Mouse (Mus musculus) yolk sac, embryonic 10.5 days (tissue): ENCODE measurements around the gene Gas2.

Source experiments
- DNase-seq: peaks from one replicate; pipeline ENCODE4 v3.0.0-alpha.2; 2017; ENCODE audit warnings: low spot score

Gas2 gene

DNA sequence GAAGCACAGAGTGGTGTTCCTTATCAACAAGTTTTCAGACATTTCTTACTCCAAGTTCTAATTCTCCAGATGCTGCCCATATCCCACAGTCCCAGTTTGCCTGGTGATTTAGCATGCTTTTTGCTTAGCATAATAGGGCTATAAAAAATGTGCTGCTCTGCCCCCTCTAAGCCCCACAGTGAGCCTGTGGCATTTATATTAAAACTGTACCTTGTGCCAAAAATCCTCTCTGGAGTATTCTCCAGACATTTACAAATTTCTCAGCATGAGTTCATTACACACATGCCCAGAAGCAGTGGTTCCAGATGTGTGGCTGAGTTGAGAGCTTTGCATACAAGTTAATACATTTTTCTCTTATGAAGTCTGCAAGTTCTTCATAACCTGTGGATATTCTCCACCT lies 107.6 kb downstream of the Gas2 start:
- no peak for DNase-seq

DNA sequence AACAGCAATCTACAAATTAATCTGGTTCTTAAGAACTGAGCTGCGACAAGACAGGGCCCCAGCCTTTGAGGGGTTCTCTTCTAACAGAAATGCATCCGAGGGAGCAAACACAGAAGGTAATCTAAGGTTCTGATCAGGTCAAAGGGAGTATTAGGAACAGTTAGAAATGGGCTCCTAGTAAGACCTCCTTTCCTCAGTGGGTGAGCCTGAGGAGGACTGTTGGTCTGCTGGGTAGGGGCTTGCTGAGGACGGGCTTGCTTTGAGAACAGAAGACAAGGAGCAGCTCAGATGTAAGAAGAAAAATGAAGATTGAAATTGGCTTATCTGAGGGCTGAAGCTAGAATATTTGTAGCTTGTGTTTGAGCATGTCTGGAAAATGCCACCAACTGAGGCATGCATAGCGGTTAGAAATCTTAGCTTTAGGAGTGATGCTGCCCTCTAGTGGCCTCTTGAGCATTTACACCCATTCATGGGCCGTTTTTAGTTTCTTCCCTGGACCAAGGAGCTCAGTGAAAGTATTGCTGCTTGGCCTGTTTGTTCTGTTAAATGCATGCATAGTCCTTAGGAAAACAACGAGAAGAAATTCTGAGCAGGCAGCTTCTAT lies 110.5 kb downstream of the Gas2 start:
- no peak for DNase-seq

DNA sequence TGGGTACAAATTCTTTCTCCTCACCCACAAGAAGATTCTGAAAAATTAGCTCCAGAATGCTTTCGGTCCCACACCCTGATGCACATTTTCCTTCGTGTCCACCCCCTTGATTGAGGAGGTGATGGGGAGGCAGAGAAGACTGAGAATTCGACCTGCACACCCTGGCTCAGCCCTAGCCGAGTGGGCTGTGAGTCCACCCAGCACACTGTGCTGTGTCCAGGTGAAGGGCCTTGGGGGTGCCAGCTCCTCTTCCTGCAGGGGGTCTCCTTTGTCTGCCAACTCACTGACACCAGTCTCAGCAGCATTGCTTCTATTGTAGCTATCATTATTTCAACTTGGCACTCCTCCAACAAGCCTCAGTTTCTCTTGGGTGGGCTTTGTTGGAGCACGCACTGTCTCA lies 111.3 kb downstream of the Gas2 start:
- DNase-seq: no peak

DNA sequence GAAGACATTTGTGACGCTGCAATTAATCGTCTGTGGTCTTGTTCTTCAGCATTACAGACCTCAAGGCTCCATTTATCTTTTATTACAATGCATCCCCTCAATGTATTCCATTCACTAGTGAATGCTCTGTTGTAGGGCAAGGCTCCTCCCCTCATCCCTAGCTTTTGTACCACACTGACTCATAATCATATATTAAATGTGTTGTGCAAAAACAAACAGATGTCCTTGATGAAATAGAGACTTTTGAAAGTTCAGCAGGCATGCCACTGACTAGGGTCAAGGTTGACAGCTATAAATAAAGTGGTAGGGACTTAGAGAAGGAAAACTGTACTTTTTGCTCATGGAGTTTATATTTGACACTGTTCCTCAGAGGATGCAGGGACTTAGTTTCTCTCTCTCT lies 111.7 kb downstream of the Gas2 start:
- DNase-seq: no peak

DNA sequence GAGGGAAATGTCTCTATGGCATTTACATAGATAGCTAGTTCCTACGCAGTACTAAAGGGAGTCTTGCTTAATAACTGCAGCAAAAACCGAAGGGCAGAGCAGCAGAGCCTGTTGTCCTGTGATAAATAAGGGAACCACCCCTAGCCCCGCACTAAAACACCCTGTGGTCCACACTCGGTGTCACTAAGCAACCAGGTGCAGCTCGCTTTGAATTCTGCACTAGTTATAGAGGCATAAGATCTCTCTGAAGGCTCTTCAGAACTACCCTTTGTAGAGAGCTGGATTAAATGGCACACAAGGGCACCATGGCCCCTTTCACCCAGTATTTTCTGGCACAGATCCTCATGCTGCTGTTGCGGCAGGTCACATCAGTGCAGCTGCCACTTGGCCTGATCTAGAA lies 113.4 kb downstream of the Gas2 start:
- no peak for DNase-seq

DNA sequence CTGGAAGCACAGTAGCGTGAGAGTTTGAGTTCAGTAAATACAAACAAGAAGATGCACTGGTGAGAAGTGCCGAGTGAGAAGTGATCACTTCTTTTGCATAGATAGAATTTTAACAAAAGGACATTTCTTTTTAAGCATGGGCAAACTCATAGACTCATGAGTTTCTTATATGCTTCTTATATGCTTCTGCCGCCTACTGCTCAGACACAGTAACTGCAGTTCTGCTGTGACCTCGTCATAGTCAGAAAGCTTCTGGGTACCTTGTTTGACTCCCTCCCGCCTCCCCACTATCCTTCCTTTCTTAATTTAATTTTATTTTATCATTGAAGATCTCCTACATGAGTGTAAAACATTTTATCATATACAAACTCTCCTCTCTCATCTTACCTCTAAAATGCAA lies 117.5 kb downstream of the Gas2 start:
- DNase-seq: no peak

DNA sequence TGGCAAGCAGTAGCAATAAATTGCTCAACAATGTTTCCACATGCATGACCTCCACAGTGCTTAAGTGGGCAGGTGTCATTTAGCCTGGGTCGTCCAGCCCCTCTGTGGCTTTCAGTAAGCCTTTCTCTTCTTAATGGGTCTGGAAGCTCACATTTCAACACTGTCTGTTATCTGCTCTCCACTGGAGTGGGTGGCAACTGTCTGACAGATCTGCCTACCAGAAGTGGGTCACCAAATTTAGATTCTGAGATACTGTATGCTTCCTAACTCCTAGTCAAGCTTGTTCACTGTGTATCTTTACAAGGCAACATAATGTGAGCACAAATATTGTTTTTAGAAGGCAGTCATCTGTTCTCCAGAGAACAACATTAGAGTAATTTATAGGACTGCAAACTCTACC lies 120.5 kb downstream of the Gas2 start:
- no peak for DNase-seq

DNA sequence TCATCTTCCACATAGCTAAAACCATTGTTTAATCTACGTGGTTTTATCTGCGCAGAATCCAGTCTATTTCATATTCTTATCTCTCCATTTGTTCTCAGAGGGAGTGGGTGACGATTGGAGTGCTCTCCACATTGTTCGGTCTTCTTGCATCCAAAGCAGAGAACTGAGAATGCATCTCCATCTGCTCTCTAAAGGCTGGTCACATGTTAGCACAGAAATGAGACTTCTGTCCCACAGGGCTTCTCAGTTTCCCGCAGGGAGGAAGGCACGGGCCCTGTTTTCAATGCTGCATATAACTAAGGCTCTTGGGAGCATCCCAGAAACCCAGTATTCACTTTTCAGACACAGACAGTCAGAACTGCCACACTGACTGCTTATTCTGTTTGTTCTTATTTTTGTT lies 123.9 kb downstream of the Gas2 start:
- DNase-seq: no peak

DNA sequence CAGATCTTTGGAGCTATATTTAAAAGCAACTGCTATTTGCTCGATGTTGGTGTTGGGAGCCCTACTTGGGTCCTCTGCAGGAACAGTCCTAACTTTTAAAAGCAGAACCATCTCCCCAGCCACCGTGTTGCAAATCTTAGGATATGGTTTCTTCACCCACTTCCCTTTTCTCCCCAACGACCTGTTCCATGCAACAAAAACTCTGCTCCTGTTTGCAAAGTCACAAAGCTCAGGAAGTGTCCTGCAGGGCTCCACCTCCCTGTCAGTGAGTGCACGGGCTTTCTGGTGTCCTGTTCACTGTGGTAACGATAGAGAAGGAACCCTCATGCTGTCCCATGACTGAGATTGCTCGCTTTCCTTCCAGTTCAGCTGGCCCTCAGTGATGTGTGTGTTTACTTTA lies 125.1 kb downstream of the Gas2 start:
- DNase-seq: no peak

DNA sequence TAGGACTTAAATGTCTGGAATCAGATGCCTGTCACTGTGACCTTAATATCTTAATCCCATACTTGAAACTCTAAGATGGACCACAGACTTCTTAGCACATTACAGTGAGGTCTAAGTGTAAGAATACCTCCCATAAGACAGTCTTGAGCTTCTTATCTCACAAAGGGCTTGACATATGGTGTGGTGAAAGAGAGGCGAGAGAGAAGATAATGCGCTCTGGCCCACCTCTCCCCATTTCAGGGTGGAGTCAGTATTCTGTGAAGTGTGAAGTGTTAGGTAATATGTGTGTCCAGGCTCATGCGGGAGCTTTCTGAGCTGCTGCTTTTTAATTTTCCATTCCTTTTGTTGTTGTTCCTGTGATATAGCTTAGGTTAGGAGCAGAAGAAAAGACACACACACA lies 129.2 kb downstream of the Gas2 start:
- DNase-seq: no peak

DNA sequence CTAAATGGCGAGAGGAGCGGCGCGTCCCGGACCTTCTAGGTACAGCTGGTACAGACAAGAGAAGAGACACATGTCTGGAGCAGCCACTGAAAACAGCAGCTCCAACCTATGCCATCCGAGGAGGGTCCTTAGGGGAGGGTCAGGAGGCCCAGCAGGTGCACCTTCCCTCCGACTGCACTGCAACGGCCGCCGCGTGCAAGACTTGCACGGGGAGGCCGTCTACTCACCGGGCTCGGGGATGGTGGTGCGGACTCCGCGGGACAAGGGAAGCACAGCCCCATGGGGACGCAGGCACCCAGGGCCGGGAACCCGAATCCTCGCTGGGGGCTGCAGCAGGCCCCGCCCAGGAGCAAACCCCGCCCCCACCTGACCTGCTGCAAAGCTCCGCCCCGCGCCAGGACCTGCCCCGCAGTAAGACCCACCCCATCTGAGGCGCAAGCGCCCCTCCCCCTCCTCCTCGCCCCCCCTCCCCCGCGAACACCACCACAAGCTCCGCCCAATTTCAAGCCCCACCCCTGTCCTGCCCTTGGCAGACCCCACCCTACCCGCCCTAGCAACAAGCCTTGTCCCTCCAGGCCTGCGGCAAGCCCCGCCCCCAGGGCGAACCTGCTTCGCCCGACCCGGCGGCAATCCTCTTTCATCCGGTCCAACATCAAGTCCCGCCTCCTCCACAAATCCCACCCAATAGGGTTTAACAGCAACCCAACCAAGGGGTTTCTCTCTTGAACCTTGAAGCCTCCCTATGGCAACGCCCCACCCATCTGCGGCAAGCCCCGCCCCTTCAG lies 143.9 kb downstream of the Gas2 start, which contains the start of gene Svip:
TSS of gene Svip (minus strand) at position 508 of the 785 bp plus-strand sequence.
- peak; percentile 94 for DNase-seq

DNA sequence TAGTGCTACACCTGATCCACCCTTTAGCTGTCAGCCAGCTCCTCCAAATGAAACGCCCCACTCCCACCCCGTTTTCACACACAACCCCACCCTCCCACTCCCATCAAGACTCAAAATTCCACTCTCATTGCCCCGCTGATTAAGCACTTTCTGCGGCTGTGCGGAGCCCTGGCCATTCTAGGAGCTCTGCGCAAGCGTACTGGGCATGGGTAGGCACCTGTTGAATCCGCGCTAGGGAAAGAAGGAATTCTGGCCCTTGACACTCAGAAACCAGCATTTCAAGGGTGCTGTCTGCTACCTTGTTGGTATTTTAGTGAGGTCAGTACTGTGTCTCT lies 144.4 kb downstream of the Gas2 start:
- no peak for DNase-seq

DNA sequence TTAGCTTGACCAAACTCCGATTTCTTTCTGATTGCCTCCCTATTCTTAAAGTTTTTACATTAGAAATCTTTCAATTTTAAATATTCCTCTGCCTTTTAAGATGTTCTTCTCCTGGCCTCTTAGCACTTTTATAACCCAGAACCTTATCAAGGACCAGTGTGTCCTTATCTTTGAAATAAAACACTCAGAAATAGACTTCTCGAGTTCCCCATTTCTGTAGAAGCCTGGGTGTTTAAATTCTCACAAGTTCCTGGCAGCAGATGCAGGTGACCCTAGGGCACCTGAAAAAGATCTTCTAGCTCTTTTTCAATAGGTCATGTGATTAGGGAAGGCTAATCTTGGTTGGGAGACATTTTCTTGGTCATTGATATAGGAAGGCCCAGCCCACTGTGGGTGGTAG lies 145.3 kb downstream of the Gas2 start:
- DNase-seq: no peak

DNA sequence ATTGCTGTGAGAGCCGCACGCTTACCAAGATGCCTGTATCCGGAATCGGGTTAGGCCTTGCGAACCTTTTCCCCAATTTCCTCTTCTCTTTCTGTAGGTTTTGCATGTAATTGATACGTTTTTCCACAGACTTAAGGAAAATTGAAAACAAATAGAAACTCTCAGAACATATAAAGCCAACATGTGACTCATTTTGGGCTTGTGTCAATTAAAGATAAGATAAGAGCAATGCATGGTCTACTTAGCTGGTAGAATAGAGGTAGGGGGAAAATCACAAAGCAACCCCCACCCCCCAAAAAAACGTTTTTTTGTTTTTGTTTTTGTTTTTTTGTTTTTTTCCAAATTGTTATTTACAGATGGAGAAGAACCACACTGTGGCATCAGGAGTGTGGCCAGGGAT lies 151.6 kb downstream of the Gas2 start:
- no peak for DNase-seq

DNA sequence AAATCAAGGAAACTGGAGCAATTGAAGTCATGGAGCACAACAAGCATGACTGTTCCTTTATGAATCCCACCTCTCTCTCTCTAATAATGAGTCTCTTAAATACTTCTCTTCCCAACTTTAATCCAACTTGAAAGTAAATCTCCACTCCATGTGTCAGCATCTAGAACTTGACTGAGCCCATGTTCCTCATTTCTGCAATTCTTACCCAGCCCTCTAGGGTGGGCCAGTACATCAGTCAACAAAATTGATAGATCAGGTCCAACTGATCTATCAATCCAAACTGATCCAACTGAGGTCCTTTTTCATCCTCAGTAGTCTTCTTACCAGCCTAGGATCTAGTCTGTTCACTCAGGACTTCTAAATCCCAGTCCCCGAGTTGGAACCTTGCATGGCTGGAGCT lies 153.4 kb downstream of the Gas2 start:
- no peak for DNase-seq

DNA sequence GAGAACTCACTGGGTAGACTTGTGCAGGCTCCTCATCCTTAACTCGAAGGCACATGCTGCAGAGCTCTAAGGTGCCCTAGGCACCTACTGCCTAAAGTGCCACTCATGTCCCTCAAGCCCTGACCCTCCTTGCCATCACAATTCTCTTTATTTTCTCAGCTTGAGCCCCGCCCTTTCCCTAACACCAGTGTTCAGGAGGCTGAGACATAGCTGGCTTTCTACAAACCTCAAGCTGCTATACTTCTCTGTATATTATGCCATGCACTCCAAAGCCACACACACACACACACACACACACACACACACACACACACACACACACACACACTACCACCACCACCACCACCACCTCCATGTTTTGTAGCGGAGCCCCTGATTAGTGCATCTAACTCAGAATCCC lies 153.8 kb downstream of the Gas2 start, which contains the start of gene 1700015G11Rik:
TSS of gene 1700015G11Rik (minus strand) at position 101 of the 400 bp plus-strand sequence.
- no peak for DNase-seq

DNA sequence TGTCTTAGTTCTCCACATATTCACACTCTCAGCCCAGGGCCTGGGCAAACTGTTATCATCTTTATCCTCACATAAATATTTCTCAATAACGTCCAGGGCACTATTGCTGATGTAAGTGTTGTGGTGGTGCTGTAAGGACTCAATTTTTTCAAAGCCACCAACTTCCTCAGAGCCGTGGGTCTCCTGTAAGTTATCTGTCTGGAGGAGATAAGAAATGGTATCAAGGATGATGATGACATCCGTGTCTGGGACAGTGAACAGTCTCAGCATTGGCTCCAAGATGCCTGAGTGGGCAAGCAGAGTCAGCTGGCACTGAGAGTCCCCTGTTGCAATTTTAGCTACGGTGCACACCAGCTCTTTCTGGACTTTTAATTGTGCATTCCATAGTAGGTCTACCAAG lies 160.2 kb downstream of the Gas2 start:
- no peak for DNase-seq

DNA sequence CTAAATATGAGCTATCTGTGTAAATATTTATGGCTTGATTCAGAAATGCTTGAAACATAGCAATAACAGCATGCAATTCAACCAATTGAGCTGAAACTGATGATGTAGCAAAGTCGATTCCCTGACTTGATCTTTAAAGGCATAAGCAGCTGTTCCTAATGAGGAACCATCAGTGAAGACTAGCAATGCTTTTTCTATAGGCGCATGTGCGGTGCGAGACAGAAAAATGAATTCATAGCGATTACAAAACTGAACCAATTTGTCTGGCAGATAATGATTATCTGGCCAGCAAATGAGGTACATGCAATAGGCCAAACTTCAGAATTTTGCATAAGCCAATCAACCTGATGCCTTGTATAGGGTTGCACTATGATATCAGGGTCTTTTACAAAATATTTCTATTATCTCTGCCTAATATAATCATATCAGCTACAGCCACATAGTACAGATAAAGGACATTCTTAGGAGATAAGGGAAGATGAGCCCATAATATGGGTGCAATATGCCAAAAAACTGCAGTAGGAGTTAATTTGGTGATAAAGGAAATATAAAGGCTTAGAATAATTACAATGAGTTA lies 162.3 kb downstream of the Gas2 start:
- DNase-seq: no peak

DNA sequence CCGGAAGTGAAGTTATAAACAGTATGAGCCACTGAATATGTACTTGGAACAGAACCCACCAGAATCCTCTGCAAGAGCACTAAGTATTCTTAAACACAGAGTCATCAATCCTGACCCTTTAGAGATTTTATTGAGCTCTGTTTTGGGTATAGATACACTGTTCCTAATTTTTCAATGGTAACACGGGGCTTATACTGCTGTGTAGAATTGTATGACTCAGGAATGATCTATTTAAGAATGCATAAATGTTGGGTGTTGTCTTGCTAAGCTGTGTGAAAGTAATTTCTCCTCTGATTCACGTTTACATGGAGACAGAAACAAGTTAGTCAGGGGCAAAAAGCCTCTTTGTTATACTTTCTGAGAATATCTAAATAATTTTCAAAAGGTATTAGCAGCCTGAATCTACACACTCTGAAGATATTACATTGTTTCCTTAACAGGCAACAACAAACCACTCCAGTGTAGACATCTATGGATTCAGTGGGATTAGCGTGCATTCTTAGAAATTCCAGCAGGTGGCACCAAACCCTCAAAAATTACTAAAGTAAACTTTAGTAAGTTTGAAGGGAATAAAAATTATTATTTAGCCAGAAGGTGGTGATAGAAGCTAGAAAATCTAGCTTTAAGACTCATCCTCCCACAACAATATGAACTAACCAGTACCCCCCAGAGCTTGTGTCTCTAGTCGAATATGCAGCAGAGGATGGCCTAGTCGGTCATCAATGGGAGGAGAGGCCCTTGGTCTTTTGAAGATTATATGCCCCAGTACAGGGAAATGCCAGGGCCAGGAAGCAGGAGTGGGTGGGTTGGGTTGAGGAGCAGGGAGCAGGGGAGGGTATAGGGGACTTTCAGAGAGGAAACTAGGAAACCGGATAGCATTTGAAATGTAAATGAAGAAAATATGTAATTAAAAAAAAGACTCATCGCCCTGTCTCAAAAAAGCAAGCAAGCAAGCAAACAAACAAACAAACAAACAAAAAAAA lies 176.1 kb downstream of the Gas2 start:
- DNase-seq: peak; percentile 1
